Mouse (Mus musculus): ENCODE results near the gene Klf1. TPM values are rescaled to one million over a fixed set of nuclear protein-coding genes. Genes with fewer than 3 reads are reported as not detected.

Klf1 gene
- 0.28 TPM for polyA plus RNA-seq (2021)

GRCm38 (mm10) chr8:84901752-84902151 lies at the start of gene Klf1:
Gene Klf1, plus strand, starts transcription at chr8:84901928.
- ATAC-seq (no peak), DNase-seq (ENCODE audit: low read depth, low spot score) (no peak)
- CTCF ChIA-PET: interaction anchor here (1.2 to 3.6 kb wide), 3 partner anchors 8 to 55 kb away, joined by 3 to 22 read pairs (median 19); partner anchors contain the start of gene Gcdh
- in situ Hi-C loops (cut with MboI; ENCODE audit: low pct_unique_long_range_greater_than_20kb): no loop called here
- H3K27me3 ChIP-seq: no peaks in the 10 kb centered on the region
- no peak for TF ChIP-seq CTCF (IDR thresholded peaks at IDR 0.05)
- POLR2A ChIA-PET: interaction anchor here (3.1 kb wide), 1 partner anchor 56 kb away, joined by 14 read pairs; the partner anchor contains the start of gene Calr

GRCm38 (mm10) chr8:84856434-84856833 lies 45.3 kb upstream of the Klf1 start:
- POLR2A ChIA-PET: interaction anchor here (1.4 to 2.0 kb wide), 2 partner anchors 9 to 10 kb away, joined by 6 to 11 read pairs; partner anchors contain the start of gene Calr
- DNase-seq (ENCODE audit: low read depth, low spot score): no peak
- TF ChIP-seq CTCF (IDR thresholded peaks at IDR 0.05): no peak
- in situ Hi-C loops (cut with MboI; ENCODE audit: low pct_unique_long_range_greater_than_20kb): no loop called here
- ATAC-seq: no peak
- CTCF ChIA-PET: interaction anchor here (1.2 to 1.5 kb wide), 2 partner anchors 9 to 15 kb away, joined by 3 to 4 read pairs; no protein-coding TSS in a partner anchor
- no peaks in the 10 kb centered on the region for H3K27me3 ChIP-seq

GRCm38 (mm10) chr8:84856864-84857441 lies 44.8 kb upstream of the Klf1 start, which contains the start of gene Farsa:
Gene Farsa, plus strand, starts transcription at chr8:84856989.
- in situ Hi-C loops (cut with MboI; ENCODE audit: low pct_unique_long_range_greater_than_20kb): no loop called here
- POLR2A ChIA-PET: interaction anchor here (1.4 to 2.0 kb wide), 3 partner anchors 9 to 11 kb away, joined by 6 to 11 read pairs (median 6); partner anchors contain the start of gene Calr
- ATAC-seq: peak; percentile 78
- peak; percentile 64 for DNase-seq (ENCODE audit: low read depth, low spot score)
- CTCF ChIA-PET: interaction anchor here (0.7 to 1.5 kb wide), 4 partner anchors 10 to 46 kb away, joined by 3 read pairs; no protein-coding TSS in a partner anchor
- no peak for TF ChIP-seq CTCF (IDR thresholded peaks at IDR 0.05)
- no peaks in the 10 kb centered on the region for H3K27me3 ChIP-seq

DNA sequence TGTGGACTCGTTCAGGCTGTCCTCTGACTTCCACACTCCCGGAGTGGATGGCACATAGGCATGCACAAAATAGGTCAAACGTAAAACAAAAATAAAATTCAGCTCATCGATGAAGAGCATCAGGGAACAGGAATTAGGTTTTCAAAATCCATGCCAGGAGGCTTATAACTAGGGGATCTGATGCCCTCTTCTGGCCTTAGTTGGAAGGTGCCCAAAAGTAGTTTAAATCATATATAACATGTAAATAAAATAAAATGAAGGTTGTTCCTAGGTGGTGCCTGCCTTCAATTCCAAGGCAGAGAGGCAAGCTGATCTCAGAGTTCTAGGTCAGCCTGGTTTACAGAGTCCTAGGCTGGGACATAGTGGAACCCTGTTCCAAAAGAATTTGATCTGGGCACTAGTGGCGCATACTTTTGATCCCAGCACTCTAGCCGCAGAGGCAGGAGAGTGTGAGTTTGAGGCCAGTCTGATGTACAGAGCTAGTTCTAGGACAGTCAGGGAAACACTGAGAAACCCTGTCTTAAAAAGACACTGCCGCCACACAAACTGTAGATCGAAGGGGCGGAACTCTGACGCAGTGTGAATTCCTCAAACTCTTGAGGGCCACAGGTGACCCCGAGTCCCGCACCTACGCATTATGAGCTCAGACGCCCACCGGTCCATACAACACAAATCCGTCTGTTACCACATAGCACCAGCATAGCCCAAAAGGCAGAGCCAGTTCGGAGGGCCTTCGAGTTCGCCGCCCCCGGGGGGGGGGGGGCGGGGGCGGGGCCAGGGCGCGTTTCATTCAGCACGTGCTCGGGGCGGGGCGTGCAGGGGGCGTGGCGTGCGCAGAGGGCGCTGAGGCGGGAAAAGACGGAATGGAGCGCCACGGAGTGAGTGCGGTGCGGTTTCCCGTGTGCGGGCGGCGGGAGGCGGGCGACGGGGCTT lies 30.1 kb upstream of the Klf1 start, which contains the start of gene Syce2:
Gene Syce2 (plus strand): TSS at position 736 of the 933 bp plus-strand sequence.
- CTCF ChIA-PET: interaction anchor here (0.8 to 1.7 kb wide), 5 partner anchors 11 to 32 kb away, joined by 3 to 7 read pairs (median 4); partner anchors contain the start of gene Calr
- peak; percentile 10 for ATAC-seq
- POLR2A ChIA-PET: no interaction called here
- in situ Hi-C loops (cut with MboI; ENCODE audit: low pct_unique_long_range_greater_than_20kb): no loop called here
- H3K27me3 ChIP-seq: no peaks in the 10 kb centered on the region
- no peak for DNase-seq (ENCODE audit: low read depth, low spot score)
- TF ChIP-seq CTCF (IDR thresholded peaks at IDR 0.05): no peak

GRCm38 (mm10) chr8:84872309-84872965 lies 29.3 kb upstream of the Klf1 start:
- TF ChIP-seq CTCF (IDR thresholded peaks at IDR 0.05): no peak
- no peak for DNase-seq (ENCODE audit: low read depth, low spot score)
- in situ Hi-C loops (cut with MboI; ENCODE audit: low pct_unique_long_range_greater_than_20kb): no loop called here
- H3K27me3 ChIP-seq: no peaks in the 10 kb centered on the region
- CTCF ChIA-PET: interaction anchor here (0.8 to 1.7 kb wide), 2 partner anchors 10 to 31 kb away, joined by 3 to 7 read pairs; no protein-coding TSS in a partner anchor
- ATAC-seq: peak; percentile 24
- POLR2A ChIA-PET: no interaction called here

DNA sequence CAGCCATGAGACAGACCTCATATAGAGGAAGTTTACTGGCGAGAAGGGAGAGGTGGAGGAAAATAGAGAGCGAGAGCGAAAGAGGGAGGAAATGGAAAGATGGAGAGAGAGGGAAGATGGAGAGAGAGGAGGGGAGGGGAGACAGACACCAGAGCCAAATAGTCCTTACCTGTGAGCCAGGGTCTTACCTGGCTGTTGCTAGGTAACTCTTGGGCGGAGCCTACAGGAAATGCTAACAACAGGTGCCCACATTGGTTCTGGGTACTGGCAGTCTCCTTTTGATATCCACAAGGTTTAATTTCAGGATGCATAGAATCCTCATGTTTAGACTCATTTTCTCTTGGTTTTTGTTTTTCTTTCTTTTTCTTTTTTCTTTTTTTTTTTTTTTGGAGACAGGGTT lies 28.7 kb upstream of the Klf1 start:
- no peak for ATAC-seq
- in situ Hi-C loops (cut with MboI; ENCODE audit: low pct_unique_long_range_greater_than_20kb): no loop called here
- CTCF ChIA-PET: no interaction called here

GRCm38 (mm10) chr8:84874339-84874738 lies 27.4 kb upstream of the Klf1 start:
- ChIA-PET POLR2A (interaction anchor here (1.3 kb wide), 1 partner anchor 28 kb away, joined by 4 read pairs; no protein-coding TSS in a partner anchor), CTCF (interaction anchor here (1.3 to 1.4 kb wide), 4 partner anchors 9 to 18 kb away, joined by 3 to 4 read pairs (median 4); no protein-coding TSS in a partner anchor)
- in situ Hi-C loops (cut with MboI; ENCODE audit: low pct_unique_long_range_greater_than_20kb): no loop called here
- no peak for TF ChIP-seq CTCF (IDR thresholded peaks at IDR 0.05)
- no peaks in the 10 kb centered on the region for H3K27me3 ChIP-seq
- no peak for ATAC-seq
- DNase-seq (ENCODE audit: low read depth, low spot score): no peak

More for the DNA sequence above, 28.7 kb upstream of the Klf1 start:
- TF ChIP-seq CTCF (IDR thresholded peaks at IDR 0.05): no peak
- no peaks in the 10 kb centered on the region for H3K27me3 ChIP-seq
- POLR2A ChIA-PET: no interaction called here
- no peak for DNase-seq (ENCODE audit: low read depth, low spot score)

- CTCF ChIA-PET: interaction anchor here (1.9 to 4.1 kb wide), 2 partner anchors 9 to 25 kb away, joined by 4 to 19 read pairs; partner anchors contain the start of gene Klf1
- no peak for TF ChIP-seq CTCF (IDR thresholded peaks at IDR 0.05)
These were observed 24.3 kb upstream of the Klf1 start for GRCm38 (mm10) chr8:84877297-84878035.

DNA sequence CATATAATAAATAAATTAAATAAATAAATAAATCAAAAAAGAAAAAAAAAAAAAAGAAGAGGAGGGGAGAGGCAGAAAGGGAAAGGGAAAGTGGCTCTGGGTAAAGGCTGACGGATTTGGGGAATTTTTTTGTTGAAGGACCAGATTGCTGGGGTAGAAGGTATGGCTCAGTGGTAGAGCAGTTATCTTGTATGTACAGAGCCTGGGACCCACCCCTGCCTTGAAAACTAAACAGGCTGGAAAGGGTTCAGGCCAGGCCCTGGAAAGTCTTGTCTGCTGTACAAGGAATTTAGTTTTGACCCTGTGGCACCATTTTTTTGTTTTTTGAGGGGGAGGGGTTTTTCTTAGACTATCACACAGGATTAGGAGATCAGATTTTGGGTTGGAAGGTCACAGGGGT lies 22.8 kb upstream of the Klf1 start:
- CTCF ChIA-PET: interaction anchor here (4.1 kb wide), 1 partner anchor 23 kb away, joined by 19 read pairs; the partner anchor contains the start of gene Klf1
- no peaks in the 10 kb centered on the region for H3K27me3 ChIP-seq
- POLR2A ChIA-PET: no interaction called here
- no peak for TF ChIP-seq CTCF (IDR thresholded peaks at IDR 0.05)
- in situ Hi-C loops (cut with MboI; ENCODE audit: low pct_unique_long_range_greater_than_20kb): no loop called here
- ATAC-seq: no peak
- DNase-seq (ENCODE audit: low read depth, low spot score): no peak

More at GRCm38 (mm10) chr8:84877297-84878035, 24.3 kb upstream of the Klf1 start:
- H3K27me3 ChIP-seq: no peaks in the 10 kb centered on the region
- ATAC-seq: no peak
- POLR2A ChIA-PET: no interaction called here
- in situ Hi-C loops (cut with MboI; ENCODE audit: low pct_unique_long_range_greater_than_20kb): no loop called here
- no peak for DNase-seq (ENCODE audit: low read depth, low spot score)

Data from Patski (cell line).